Mouse (Mus musculus) CD4-positive, CD25-positive, alpha-beta regulatory T cell, adult 2 months (primary cell): ENCODE data around the gene Atoh8.

Experiments used
- DNase-seq: peaks from one replicate; pipeline ENCODE4 v3.0.0-alpha.2; 2012; ENCODE audit warnings: low read depth, low spot score

Atoh8 gene

DNA sequence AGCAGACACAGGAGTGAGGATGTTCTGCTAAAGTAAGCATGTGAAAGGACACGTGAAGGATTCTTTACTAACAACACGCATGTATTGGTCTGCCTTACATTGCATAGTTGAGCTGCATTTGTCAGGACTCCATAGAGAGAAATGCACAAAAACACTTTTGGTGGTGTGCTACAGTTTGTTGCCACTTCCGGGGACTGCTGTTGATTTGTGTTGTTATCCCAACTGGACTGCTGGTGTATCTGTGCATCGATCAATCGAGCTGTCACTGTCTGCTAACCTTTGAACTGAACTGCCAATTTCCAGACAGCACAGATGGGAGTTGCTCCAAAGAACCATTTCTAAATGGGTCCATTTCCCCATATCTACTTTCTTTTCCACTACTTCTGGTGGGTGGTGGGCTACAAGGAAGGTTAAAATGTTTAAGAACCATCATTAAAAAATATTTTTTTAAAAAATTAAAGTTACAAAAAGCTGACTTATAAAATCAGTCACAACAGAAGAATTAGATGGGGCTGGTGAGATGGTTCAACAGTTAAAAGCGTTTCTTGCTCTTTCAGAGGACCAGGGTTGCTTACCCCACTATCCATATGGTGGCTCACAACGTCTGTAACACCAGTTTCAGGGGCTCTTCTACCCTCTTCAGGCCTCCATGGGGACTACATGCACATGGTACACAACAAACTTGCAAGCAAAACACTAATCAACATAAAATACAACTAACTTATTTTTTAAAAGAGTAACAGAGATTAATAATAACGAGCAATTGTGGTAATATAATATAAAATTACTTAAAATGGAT lies 76.2 kb downstream of the Atoh8 start:
- DNase-seq: no peak
